Mouse (Mus musculus) MEL (cell line): Measurements from ENCODE around the gene Trim65.

Experiments
- E2F4 ChIP-seq: IDR thresholded peaks from 2 replicates; pipeline ENCODE4 v1.6.1; 2011; ENCODE audit warnings: low read depth, low read length, improper control_type of control experiment, borderline replicate concordance
- ELF1 ChIP-seq: IDR thresholded peaks from 2 replicates; pipeline ENCODE4 v1.6.1; 2014; ENCODE audit warnings: low read depth, mild to moderate bottlenecking, inconsistent platforms, low read length, improper control_type of control experiment, moderate library complexity
- RCOR1 ChIP-seq: IDR thresholded peaks from 2 replicates; pipeline ENCODE4 v1.6.1; 2012; ENCODE audit warnings: low read depth, mild to moderate bottlenecking, inconsistent platforms, low read length, improper control_type of control experiment
- USF2 ChIP-seq, 2 experiments: IDR thresholded peaks; 2 replicates each; pipeline ENCODE4 v1.6.1; 2011 to 2012; ENCODE audit warnings: improper control_type of control experiment in 2 of 2, low read length in 2 of 2, borderline replicate concordance in 1 of 2, inconsistent platforms in 1 of 2, low read depth in 1 of 2, mild to moderate bottlenecking in 1 of 2; ENCODE audit not compliant: insufficient read depth in 1 of 2

DNA sequence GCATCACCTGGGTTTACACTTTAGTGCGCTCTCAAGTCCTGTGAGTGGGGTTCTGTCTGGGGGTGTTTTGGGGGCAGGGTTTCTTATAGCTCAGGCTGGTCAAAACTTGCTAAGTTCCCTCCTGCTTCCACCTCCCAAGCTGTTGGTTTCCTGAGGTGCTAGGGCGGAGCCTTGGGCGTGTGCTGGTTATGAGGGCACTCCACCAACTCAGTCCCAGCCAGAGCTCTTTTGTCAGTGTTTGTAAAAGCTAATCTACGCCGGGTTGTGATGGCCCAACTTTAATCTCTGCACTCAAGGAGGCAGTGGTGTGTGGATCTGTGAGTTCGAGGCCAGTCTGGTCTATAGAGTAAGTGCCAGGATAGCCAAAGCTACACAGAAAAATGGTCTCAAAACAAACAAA, 46.8 kb downstream of the Trim65 start:
- TF ChIP-seq ELF1 (no peak), E2F4 (no peak), RCOR1 (no peak), USF2 (IDR thresholded peaks at IDR 0.05; ENCODE audit: borderline replicate concordance in 1 of 2, insufficient read depth in 1 of 2, low read depth in 1 of 2, low read length in 2 of 2) (no peak)
